Mouse (Mus musculus) CD4-positive helper T cell, adult 2 months (primary cell): ENCODE data around the gene Tomm40.

ENCODE experiments used
- DNase-seq: peaks from one replicate; pipeline ENCODE4 v3.0.0-alpha.2; 2012; ENCODE audit warnings: low read depth, missing footprints, low spot score

Tomm40 gene

DNA sequence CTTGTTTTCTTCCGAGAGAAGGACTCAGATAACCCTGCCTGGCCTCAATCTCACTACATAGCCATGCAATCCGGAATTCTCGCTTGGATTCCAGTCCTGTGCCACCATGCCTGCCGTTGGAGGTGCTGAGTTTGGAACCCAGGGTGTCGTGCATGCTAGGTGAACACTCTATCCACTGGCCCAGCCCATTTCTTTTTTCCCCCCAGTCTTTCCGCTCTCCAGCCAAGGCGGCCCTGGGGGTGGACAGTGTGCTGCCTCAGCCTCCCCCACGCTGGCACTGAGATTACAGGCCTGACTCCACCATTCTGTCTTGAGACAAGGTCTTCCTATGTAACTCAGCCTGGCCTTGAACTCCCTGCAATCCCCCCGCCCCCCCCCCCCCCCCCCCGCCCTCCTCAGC, 30.7 kb upstream of the Tomm40 start:
- DNase-seq, result no peak

DNA sequence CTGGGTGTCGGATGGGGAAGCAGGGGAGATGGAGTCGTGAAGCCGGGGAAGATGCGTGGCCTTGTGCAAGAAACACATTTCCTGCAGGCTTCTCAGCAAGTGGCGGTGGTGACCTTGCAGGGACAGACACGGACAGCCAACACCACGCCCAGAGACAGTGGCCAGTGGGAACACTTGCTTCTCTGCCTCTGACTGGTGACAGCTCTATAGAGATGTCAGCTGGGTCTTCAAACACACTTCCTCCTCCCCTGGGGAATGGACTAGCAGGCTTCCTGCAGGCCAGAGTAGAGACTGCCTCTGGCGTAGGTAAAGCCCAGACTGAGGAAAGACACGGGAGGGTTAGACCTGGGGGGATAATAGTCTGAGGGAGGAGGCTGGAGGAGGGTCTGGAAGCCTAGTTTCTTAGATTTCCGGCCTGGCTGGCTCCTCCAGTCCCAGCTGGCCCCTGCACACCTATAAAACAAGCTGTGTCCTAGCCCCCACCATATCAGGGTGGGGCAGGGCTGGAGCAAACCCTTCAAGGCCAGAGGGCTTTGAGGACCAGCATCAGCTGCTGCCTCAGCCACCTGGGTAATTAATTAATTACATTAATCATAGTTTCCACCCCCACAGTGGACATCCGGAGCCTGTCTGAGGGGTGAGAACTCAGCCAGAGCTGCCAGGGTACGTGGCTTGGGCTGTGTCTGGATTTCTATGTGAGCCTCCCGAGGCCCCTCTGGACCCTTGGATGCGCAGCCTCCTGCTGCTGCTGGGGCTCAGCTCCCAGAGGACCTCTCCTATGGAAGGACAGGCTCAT, 29.6 kb upstream of the Tomm40 start:
- no peak for DNase-seq

DNA sequence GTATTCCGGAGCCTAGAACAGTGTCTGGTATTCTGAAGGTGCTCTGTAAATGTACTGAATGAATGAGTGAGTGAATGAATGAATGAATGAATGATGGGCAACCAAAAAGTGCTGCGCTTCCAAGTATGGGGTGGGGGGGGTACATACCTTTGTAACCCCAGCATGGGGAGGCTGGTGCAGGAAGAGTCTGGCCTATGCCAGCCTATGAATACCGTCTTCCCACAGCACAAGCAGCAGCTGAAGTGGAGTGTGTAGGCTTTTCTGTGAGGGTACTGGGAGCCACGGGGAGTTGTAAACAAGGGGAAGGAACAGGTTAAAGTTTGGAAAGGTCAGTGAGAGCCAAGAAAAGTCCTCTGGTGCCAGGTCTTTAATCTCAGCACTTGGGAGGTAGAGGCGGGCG, 28.6 kb upstream of the Tomm40 start:
- DNase-seq, result no peak

DNA sequence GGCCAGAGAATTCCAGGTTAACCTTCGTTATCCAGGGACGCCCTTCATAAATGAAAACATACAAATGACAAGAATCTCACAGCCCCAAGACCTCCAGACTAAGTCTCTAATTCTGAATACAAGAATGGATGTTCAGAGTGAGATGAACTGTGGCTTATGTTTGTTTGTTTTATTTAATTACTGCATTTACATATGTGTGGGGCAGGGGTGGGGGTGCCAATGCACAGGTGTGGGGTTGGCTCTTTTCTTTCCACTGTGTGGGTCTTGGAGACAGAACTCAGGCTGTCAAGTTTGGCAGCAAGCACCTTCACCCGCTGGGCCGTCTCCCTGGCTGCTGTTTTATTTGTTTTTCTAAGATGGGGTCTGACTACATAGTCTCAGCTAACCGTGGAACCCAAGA, 27.2 kb upstream of the Tomm40 start:
- no peak for DNase-seq

DNA sequence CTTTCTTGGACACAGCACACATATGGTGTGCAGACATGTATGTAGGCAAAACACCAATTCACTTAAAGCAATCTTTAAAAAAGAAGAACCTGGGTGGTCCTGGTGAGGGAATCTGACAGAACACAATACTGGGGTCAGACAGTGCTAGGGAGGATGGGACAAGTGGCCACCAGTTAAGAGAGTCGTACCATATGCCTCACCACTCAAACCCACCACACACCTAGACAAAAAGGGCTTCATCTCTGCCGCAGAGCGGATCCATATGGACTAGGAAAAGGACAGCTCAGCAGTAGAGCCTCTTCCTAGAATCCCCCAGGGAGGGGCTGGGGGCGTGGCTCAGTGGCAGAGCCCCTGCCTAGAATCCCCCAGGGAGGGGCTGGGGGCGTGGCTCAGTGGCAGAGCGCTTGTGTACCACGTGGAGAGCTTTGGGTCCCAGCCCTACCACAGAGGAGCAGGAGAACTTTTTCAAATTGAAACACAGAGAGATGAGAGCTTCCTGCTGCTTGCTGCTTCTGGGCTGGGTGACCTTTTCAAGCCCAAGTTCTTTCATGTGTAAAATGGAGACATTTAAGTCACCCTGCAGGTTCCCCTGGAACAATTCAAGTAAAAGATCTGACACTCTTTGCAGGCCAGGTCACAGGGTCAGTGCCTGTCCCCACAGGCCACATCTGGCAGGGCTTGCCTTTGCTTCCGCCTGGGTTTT, 26.2 kb upstream of the Tomm40 start:
- no peak for DNase-seq

DNA sequence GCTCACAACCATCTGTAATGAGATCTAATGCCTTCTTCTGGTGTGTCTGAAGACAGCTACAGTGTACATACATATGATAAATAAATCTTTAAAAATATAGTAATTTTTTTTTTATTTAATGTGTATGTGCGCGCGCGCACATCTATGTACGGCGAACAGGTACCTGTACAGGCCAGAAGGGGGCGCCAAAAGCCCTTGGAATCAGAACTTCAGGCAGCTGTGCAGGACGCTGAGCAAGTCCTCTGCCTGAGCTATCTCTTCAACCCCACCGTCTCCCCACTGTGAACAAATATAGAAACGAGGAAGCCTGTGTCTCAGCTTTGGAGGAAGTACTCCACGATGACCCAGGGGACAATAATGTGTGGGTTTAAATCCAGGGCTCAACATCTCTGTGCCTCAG, 25.0 kb upstream of the Tomm40 start:
- DNase-seq, result no peak

DNA sequence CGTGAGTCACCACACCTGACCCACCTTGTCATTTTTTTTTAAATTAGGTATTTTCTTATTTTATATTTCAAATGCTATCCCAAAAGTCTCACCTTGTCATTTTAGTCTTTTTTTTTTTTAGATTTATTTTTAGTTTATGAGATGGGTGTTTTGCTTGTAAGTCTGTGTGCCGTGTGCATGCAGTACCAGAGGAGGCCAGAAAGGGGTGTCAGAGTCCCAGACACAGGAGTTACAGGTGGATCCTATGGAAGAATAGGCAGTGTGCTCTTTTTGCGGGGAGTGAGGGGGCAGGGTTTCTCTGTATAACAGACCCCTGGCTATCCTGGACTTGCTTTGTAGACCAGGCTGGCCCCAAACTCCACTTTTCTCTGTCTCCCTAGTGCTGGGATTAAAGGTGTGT, 23.5 kb upstream of the Tomm40 start:
- no peak for DNase-seq

DNA sequence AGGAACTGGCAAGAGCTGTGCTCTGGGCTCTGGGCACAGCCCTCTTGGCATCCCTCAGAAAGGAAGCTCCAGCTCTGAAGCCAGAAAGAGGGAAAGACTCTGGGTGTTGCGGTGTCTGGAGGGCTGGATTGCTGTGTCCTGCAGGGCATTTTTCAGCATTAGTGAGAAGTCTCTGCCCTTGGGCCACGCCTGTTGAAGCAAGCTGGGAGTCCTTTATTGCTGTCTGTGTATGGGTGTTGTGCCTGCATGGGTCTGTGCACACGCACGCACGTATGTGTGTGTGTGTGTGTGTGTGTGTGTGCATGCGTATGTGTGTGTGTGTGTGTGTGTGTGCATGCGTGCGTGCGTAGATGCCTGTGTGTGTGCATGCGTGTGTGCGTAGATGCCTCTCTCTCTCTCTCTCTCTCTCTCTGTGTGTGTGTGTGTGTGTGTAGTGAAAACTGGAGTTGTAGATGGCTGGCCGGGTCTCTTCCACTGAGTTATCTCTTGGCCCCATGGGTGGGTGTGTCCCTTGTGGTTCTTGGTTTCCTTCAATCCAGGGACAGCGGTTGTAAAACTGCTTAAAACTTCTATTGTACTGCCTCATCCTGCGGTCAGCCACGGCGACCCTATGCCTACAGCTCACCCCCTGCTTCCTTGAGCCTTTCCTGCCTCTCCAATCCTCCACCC, 21.3 kb upstream of the Tomm40 start:
- DNase-seq, result no peak

DNA sequence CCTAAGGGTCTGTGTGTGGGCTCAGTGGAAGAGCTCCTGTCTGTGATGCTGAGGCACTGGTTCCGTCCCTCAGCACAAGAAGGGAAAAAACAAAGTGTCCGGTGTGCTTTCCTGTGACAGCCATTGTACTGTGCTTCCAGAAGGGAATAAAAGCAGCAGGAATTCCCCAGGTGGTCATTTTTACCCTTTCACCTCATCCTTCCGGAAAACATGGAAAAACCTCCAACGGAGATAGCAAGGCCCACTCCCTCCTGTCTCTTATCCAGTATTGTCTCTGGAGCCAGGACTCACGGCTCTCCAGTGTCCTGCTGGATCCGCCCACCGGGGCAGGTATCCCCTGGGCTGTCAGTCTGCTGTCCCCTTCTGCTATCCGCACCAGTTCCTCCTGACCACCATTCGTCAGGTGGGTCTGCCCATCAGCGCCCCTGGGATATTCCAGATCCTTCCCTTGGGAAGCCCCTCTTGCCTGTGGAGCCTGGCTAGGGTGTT, 19.0 kb upstream of the Tomm40 start:
- no peak for DNase-seq

DNA sequence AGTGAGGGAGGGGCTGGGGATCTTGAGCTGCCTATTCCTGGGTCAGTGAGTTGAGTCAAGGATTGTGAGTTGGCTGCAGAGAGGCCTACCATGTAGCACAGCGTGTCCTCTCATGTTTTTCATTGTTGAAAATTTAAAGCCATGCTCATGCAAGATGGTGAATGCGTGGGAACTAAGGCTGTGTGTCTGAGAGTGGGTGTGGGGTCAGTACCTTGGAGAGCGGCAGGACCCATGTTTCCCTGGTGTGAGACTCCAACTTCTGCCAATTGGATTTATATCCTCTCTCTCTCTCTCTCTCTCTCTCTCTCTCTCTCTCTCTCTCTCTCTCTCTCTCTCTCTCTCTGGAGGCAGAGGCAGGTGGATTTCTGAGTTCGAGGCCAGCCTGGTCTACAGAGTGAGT, 11.3 kb upstream of the Tomm40 start:
- no peak for DNase-seq

DNA sequence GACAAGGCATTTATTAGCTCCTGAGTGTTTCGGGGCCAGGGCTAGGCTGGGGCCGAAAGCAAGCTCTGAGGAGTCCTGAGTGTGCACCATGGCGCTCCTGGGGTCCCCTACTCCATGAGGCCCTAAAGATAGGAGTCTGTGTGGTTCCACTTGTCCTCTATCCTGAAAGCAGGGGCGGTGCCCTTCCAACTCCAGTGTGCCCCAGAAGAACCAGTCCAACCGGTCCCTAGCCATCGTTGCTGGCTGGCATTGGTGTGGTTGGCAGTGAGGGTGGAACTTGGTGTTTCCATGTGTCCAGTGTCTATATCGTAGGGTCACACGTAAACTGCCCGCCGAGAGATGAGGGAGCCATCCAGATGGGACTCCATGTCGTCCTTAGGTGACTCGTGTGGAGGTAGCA, 8.9 kb upstream of the Tomm40 start:
- no peak for DNase-seq

DNA sequence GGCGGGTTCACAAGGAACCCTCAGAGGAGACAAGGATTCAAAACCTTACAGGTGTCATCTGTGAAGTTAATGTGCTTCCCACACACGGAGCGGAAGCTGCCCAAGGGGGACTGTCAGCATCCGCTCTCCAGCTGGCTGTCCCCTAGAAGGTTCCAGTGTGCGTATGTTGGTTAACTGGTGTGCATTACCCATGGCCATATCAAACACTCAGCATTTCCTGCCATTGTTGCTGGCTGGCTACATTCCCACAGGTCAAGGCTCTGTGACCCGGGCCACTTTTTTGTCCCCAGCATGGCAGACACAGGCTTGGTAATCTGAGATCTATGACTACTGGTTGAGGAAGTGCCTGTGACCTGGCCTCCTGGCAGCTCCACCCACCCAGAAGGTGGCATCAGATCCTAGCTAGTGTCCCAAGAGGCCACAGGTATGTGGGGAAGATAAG, 7.5 kb upstream of the Tomm40 start:
- DNase-seq, result no peak

DNA sequence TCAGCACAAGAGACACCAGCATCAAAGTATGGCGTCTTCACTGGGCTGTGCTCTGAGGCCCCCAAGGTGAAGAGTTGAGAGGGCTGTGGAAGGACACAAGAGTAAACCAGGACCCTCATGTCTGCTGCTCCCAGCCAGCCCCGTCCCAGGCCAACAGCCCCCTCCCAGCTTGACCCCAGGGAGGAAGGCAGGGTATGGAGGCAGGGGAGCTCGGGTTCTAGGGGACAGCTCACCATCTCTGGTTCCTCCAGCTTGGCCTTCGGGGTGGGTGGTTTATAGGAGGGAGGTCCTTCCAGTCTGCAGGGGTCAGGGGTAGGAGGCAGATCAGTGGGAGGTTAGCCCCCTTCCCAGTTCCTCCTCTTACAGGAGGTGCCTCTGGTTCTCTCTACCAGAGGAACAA, 4.0 kb upstream of the Tomm40 start:
- DNase-seq, result no peak

DNA sequence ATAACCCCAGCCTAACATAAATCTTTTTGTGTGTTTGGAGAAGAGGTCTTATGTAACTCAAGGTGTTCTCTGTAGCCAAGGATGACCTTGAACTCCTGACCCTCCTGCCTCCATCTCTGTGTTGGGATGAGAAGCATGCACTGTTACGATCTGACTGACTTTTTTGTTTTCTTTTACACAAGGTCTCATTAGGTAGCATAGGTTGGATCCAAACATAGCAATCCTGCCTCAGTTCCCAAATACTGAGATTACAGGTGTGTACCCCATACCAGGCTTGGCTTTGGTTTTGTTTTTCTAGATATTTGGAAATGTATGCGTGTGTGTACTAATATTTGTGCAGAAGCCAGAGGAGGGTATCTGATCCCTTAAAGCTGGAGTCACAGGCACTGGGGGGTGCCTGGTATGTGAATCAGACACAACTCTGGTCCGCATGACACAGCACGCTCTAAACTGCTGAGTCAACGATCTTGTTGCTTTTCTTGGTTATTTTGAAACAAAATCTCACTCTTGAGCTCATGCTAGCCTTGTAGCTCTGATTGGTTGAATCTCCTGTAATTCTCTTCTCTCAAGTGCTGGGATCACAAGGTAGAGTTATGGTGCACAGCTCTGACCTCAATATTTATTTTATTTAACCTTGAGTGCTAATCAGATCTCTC, 3.2 kb upstream of the Tomm40 start:
- no peak for DNase-seq

DNA sequence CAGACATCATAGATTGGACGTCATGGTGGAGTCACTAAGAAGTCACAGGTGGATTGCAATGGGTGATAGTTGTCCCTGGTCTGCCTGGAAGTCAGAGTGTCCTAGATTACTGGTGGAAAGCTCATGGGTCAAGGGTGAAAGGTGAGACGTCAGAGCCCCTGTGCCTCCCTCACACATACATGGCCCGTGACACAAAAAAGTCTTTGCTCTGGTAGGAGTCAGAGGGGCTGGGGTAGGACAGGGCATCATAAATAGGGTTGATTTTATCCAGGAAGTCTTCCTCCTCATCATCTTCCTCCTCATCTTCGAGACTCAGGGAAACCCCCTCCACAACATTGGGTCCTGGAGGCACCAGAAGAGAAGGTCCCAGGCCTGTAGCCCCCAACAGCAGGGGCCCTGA, 2.1 kb upstream of the Tomm40 start:
- DNase-seq, result no peak

DNA sequence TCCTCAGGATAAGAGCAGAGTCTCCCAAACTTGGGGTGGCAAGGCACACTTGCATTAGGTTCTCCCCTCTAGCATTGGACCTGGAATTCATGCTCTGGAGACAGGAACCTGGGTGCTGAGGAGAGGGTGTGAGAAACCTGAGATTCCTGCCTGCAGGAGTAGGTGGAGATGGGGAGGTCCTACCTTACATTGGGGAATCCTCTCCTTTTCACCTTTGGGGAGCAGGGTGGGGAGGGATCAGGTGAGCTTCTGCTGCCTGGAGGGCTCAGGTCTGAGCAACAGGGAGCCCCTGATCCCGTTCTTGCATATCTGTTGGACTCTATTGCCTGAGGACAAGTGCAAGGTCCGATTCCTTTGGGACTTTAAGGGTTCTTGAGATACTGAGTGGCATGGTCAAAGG, 1.6 kb upstream of the Tomm40 start:
- DNase-seq, result no peak

DNA sequence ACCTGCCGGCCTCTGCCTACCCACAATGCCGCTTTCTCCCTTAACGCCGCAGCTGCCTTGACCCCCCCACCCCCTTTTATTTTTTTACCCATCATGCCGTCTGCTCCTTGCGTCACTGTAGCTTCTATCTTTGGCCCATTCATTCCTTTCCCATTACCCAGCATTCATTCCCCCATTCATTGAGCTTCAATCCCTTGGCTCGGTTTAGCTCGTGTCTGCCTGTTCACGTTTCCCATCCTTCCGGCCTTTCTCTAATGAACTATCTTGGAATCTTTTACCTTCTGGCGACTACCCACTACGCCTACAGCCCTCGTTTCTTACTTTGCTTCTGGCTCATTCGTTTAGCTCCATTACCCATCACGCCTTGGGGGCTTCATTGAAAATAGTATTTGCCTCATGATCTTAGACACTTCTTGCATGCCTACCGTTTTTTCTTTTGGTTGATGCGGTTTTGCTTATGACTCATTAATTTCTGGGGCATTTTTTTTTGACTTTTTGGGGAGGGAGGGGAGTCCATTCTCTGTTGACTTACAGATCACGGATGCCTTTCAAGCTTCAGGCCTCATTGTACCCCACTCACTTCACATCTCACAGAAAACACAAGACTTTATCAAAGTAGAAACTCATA, 931 bp upstream of the Tomm40 start:
- DNase-seq, result no peak

DNA sequence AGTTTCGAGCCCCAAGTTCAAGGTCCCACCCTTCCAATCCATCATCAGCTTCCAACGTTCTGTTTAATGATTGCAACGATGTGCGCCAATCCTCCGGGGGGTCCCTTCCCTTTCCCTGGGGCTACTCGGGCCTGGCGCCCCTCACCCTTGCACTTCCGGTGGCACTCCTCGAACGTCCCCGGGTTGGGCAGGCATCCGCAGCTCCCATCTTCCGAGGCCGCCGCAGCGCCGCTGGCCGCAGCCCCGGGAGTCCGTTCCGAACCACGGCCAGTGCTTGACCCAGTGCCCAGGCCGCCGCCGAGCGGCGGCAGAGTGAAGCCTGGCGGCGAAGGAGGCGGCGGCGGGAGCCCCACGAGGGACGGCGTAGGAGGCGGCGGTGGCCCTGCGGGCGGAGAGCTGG, 402 bp downstream of the Tomm40 start:
- no peak for DNase-seq

DNA sequence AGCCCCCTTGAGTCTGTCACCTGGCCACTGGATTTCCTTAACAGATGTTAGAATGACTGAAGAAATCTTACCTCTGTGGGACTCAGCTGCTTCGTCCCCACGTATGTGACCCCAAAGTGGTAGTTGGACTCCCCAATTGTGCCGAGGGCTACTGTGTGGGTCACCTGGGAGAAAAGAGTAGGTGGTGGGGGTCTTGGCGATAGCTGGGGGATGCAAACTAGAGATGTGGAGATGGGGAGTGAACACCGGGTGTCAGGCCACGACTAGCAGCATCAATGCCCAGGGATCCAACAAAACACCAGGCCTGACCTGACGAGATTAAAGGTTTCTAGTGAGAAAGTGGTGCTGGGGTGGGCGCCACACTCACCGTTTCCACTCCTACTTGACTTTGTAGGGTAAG, 1.6 kb downstream of the Tomm40 start:
- DNase-seq, result no peak

DNA sequence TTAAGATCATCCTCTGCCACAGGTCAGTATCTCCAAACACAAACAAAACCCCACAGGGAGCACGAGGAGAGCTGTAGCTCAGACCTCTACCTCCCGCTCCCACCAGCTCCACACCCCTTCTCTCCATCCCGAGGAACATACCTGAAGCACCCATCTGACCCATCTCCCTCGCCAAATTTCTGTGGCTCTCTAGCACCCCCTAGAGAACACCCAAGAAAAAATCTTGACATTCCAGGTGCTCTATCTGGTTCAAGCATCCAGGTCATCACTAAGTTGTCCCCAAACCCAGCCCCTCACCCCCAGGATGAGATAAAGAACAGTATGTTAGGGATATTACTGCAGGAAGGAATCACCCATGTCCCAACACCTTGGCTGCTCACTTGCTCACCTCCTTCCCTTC, 2.0 kb downstream of the Tomm40 start:
- peak; percentile 44 for DNase-seq

DNA sequence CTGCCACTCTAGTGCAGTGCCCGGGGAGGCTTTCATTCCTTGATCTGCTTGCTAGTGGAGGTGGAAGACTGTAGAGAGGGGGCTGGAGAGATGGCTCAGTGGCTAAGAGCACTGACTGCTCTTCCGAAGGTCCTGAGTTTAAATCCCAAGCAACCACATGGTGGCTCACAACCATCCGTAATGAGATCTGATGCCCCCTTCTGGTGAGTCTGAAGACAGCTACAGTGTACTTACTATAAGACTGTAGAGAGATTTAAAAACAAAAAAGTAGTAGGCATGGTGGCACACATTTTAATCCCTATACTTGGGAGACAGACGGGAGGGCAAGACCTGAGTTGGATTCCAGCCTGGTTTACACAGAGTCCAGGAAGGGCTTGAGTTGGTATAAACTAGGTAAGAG, 2.8 kb downstream of the Tomm40 start:
- DNase-seq, result no peak

DNA sequence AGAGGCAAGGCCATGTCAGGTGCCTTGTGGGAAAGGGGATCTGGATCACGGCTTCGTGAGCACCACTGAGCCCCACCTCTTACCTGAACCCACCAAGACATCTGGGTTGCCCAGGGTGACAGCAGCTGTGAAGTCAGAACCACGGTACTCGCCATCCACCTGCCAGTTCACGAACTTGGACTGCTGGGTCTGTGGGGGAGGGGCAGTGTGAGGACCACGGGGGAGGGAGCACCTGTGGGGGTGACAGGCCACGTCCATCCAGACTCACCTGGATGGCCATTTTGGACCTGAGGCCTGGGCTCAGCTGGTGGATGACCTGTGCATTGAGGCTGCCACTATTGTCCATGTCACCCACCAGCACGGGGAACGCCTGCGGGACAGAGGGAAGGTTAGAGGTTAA, 4.6 kb downstream of the Tomm40 start:
- no peak for DNase-seq
